Mouse (Mus musculus): ENCODE data around the gene Chl1.

GRCm38 (mm10) chr6:103749122-103749773 is 238.9 kb downstream of the Chl1 start:
- TF ChIP-seq CTCF (IDR thresholded peaks at IDR 0.05; ENCODE audit: low read depth, low read length) (no peak), GATA1 (IDR thresholded peaks at IDR 0.05; ENCODE audit: borderline replicate concordance, low read length) (no peak), POLR2AphosphoS5 (IDR thresholded peaks at IDR 0.05; ENCODE audit: insufficient replicate concordance, low read depth, low read length) (no peak), TAL1 (conservative IDR thresholded peaks at IDR 0.05; ENCODE audit: low read depth, low read length) (no peak)

Measured in G1E (cell line).